Mouse (Mus musculus): ENCODE results near the gene Nif3l1. TPM values are rescaled to one million over a fixed set of nuclear protein-coding genes. Genes with fewer than 3 reads are reported as not detected.

The Nif3l1 gene
- 42.8 and 43.2 TPM in 2 replicates for polyA plus RNA-seq (2015; fragmentation: Nextera tagmentation; extraction: Ambion mirVana)

DNA sequence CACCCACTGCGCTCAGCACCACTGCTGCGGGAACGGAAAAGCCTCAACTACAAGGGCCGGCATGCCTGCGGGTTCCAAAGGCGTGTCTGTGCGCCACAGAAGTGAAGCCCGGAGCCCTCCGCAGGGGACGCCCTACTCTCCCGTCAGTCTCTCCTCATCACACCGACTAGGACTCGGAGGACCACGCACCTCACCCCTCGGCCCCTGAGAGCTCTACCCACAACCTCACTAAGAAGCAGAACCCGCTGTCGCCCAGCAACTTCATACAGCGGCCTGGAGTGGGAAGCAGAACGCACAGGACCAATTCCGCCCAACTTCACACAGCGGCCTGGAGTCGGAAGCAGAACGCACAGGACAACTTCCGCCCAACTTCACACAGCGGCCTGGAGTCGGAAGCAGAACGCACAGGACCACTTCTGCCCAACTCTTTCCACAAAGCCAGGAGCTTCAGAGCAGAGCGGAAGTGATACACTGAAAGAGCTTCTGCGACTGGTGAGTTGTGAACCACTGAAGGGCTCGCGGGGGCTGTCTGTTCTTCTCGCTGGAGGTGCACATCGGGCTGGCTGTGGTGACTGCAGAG lies at the start of gene Nif3l1, which contains the start of gene Ppil3:
Gene Nif3l1, plus strand, starts transcription at position 9 of the 580 bp plus-strand sequence.
Gene Ppil3, minus strand, starts transcription at position 344 of the 580 bp plus-strand sequence.
- no peaks in the 10 kb centered on the region for H3K9me3 ChIP-seq
- H3K27me3 ChIP-seq = no peaks in the 10 kb centered on the region
- peaks cover 34% of the 10 kb centered on the region for H3K36me3 ChIP-seq
- ATAC-seq (ENCODE audit: insufficient number of reproducible peaks, low FRiP score, low TSS enrichment, low read depth) = peak; percentile 95
- peak within 1 kb of the TSS; percentile 83 for H3K9ac ChIP-seq
- peak within 1 kb of the TSS; percentile 70 for H3K4me3 ChIP-seq
- H3K4me1 ChIP-seq = peaks cover 21% of the 10 kb centered on the region; the same call in 1 of the 2 replicates
- H3K4me2 ChIP-seq = peak within 1 kb of the TSS; percentile 66
- H3K27ac ChIP-seq = peak within 1 kb of the TSS; percentile 95
- WGBS = under 1% methylated on average over 33 of the region's 33 CpGs

DNA sequence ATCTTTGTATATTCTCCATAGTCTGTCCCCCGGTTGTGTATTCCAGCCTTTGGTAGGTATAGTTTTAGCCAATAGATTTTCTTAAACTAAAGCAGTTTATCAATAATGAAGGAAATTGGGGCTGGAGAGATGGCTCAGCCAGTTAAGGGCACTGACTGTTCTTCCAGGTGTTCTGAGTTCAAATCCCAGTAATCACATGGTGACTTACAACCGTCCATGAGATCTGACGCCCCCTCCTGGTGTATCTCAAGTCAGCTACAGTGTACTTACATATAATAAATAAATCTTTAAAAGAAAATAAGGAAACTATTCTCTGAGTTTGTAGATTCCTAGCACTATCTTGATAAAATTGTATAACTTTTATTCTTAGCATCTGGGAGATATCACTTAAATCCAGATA lies 49.6 kb upstream of the Nif3l1 start:
- Histone ChIP-seq H3K36me3 (peaks cover 55% of the 10 kb centered on the region), H3K27me3 (no peaks in the 10 kb centered on the region), H3K4me2 (no peak overlapping the region), H3K9me3 (no peaks in the 10 kb centered on the region), H3K4me3 (no peak overlapping the region), H3K4me1 (peaks cover 7% of the 10 kb centered on the region), H3K27ac (no peak overlapping the region), H3K9ac (no peak overlapping the region)
- 87% methylated on average over 3 of the region's 3 CpGs for WGBS
- no peak for ATAC-seq (ENCODE audit: insufficient number of reproducible peaks, low FRiP score, low TSS enrichment, low read depth)

DNA sequence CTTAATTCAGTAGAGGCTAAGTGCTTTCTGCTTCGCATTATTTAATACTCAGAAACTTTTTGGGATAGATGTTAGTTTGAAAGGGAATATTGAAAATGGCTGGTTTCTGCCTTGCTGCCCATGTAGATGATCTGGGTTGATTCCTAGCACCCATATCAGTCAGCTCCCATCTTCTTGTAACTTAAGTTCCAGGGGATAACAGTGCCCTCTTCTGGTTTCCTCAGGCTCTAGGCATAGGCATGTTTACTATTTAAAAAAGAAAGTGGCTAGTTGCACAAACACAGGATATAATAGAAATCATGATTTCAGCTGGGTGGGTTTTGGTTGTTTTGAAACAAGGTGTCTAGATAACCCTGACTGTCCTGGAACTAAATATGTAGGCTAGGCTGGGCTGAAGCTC lies 48.8 kb upstream of the Nif3l1 start:
- Histone ChIP-seq H3K36me3 (peaks cover 64% of the 10 kb centered on the region), H3K9ac (no peak overlapping the region), H3K4me1 (peaks cover 7% of the 10 kb centered on the region), H3K9me3 (no peaks in the 10 kb centered on the region), H3K27ac (no peak overlapping the region), H3K27me3 (no peaks in the 10 kb centered on the region), H3K4me2 (no peak overlapping the region), H3K4me3 (no peak overlapping the region)
- 94% methylated on average over 1 of the region's 1 CpGs for WGBS
- ATAC-seq (ENCODE audit: insufficient number of reproducible peaks, low FRiP score, low TSS enrichment, low read depth) = no peak

DNA sequence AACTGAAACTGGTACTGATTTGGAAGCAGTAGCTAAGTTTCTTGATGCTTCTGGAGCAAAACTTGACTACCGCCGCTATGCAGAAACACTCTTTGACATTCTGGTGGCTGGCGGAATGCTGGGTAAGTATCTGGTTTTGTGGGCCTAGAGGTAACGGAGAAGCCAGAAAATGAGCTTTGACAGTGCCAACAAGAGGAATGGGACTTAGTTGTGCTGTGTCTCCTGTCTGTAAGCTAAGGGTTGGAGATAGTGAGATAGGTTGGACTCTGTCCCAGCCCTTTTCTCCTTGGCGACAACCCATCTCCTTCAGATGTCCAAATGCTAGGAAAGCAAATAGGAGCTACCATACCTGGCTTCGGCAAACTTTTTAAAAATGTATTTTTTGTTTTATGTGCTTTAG lies 47.2 kb upstream of the Nif3l1 start:
- Histone ChIP-seq H3K27me3 (no peaks in the 10 kb centered on the region), H3K36me3 (peaks cover 79% of the 10 kb centered on the region), H3K4me3 (no peak overlapping the region), H3K9ac (no peak overlapping the region), H3K4me1 (no peaks in the 10 kb centered on the region; the same call in 1 of the 2 replicates), H3K27ac (no peak overlapping the region), H3K9me3 (no peaks in the 10 kb centered on the region), H3K4me2 (no peak overlapping the region)
- WGBS = 92% methylated on average over 6 of the region's 6 CpGs
- no peak for ATAC-seq (ENCODE audit: insufficient number of reproducible peaks, low FRiP score, low TSS enrichment, low read depth)

DNA sequence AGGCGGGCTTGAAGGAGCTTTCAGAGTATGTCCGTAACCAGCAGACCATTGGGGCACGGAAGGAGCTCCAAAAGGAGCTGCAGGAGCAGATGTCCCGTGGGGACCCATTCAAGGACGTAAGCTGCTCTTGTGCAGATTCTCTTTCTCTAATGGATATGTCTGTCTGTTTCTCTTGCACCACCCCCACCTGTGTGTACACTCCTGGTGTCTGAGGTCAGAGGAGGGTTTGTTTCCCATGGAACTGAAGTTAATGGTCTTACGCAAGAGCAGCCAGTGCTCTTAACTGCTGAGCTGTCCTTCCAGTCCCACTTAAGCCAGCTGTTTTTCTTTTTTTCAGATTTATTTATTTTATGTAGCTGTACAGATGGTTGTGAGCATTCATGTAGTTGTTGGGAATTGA lies 43.6 kb upstream of the Nif3l1 start:
- Histone ChIP-seq H3K4me3 (no peak overlapping the region), H3K4me1 (no peaks in the 10 kb centered on the region), H3K36me3 (peaks cover 86% of the 10 kb centered on the region), H3K9ac (no peak overlapping the region), H3K9me3 (no peaks in the 10 kb centered on the region), H3K27me3 (no peaks in the 10 kb centered on the region), H3K4me2 (no peak overlapping the region), H3K27ac (no peak overlapping the region)
- 94% methylated on average over 6 of the region's 6 CpGs for WGBS
- ATAC-seq (ENCODE audit: insufficient number of reproducible peaks, low FRiP score, low TSS enrichment, low read depth) = no peak

DNA sequence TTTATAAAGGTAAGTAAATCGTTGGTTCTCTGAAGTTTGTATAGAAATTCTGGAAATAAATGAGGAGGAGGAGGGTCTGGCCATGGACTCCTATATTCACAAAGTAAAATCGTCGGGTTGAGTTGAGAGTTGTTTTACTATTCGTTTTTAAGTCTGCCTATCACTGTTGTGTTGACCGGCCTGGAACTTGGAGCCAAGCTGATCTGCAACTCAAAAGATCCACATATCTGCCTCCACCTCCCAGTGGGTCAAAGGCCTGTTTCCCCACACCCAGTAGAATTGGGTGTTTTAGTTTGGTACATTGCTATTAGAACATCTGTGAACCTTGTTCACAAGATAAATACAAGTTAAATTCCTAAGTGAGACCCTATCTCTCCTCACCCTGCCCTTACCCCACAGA lies 41.2 kb upstream of the Nif3l1 start:
- ATAC-seq (ENCODE audit: insufficient number of reproducible peaks, low FRiP score, low TSS enrichment, low read depth) = no peak
- 90% methylated on average over 5 of the region's 5 CpGs for WGBS
- no peak overlapping the region for H3K4me2 ChIP-seq
- H3K9ac ChIP-seq = no peak overlapping the region
- no peak overlapping the region for H3K4me3 ChIP-seq
- no peaks in the 10 kb centered on the region for H3K9me3 ChIP-seq
- H3K4me1 ChIP-seq = no peaks in the 10 kb centered on the region
- H3K27me3 ChIP-seq = no peaks in the 10 kb centered on the region
- H3K27ac ChIP-seq = no peak overlapping the region
- peaks cover 71% of the 10 kb centered on the region for H3K36me3 ChIP-seq

DNA sequence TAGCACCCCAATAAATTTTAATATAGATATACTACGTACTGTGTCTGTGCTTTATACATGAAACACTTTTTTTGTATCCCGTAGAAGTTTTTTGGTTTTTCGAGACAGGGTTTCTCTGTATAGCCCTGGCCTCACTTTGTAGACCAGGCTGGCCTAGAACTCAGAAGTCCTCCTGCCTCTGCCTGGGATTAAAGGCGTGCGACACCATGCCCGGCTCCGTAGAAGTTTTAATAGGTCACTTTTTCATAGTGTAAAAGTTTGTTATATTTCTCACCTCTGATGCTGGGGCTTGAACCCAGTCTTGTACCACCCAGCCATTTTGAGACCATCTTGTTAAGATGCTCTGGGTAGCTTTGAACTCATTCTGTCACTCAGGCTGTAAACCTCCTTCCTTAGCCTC lies 37.6 kb upstream of the Nif3l1 start:
- H3K4me3 ChIP-seq = no peak overlapping the region
- no peak overlapping the region for H3K4me2 ChIP-seq
- H3K27me3 ChIP-seq = no peaks in the 10 kb centered on the region
- 95% methylated on average over 7 of the region's 7 CpGs for WGBS
- no peaks in the 10 kb centered on the region for H3K9me3 ChIP-seq
- peaks cover 64% of the 10 kb centered on the region for H3K36me3 ChIP-seq
- no peak overlapping the region for H3K9ac ChIP-seq
- no peak for ATAC-seq (ENCODE audit: insufficient number of reproducible peaks, low FRiP score, low TSS enrichment, low read depth)
- no peak overlapping the region for H3K27ac ChIP-seq
- no peaks in the 10 kb centered on the region for H3K4me1 ChIP-seq

DNA sequence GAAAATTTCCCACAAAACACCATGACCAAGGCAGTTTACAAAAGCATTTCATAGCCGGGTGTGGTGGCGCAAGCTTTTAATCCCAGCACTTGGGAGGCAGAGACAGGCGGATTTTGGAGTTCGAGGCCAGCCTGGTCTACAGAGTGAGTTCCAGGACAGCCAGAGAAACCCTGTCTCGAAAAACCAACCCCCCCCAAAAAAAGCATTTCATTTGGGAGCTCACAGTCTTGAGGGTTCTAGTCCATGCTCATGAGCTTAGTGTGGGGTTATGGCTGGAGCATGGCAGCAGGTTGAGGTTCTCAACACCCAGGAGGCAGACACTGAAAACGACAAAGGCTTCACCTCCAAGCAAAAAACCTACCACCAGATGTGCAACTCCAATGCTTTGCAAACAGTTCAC lies 36.8 kb upstream of the Nif3l1 start:
- no peak for ATAC-seq (ENCODE audit: insufficient number of reproducible peaks, low FRiP score, low TSS enrichment, low read depth)
- 86% methylated on average over 6 of the region's 6 CpGs for WGBS
- peaks cover 64% of the 10 kb centered on the region for H3K36me3 ChIP-seq
- no peaks in the 10 kb centered on the region for H3K27me3 ChIP-seq
- no peak overlapping the region for H3K4me3 ChIP-seq
- H3K9me3 ChIP-seq = no peaks in the 10 kb centered on the region
- no peak overlapping the region for H3K9ac ChIP-seq
- H3K4me1 ChIP-seq = no peaks in the 10 kb centered on the region
- H3K4me2 ChIP-seq = no peak overlapping the region
- no peak overlapping the region for H3K27ac ChIP-seq

DNA sequence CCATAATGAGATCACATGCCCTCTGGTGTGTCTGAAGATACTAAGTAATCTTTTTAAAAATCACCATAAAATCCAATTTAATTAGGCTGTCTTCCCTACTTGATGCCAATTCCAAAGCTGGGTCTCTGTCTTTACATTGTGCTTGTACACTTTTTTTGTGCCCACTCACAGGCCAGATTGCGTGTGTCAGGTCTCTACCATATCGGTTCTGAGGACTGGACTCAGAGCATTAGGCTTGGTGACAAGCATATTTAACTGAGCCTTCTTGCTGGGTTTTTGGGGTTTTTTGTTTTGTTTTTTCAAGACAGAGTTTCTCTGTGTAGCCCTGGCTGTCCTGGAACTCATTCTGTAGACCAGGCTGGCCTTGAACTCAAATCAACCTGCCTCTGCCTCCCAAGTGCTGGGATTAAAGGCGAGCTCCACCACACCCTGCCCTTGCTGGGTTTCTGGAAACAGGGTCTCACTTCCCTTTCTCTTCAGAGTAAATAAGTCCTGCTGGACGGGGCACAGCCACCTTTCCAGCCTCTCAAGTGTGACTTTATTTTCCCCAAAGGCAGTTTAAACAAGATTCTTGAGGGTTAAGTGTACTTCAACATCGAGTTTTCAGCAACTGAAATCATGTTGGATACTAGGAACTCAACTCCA lies 35.3 kb upstream of the Nif3l1 start:
- Histone ChIP-seq H3K4me1 (no peaks in the 10 kb centered on the region), H3K36me3 (peaks cover 65% of the 10 kb centered on the region), H3K4me3 (no peak overlapping the region), H3K4me2 (no peak overlapping the region), H3K9me3 (no peaks in the 10 kb centered on the region), H3K27ac (no peak overlapping the region; the same call in 1 of the 2 replicates), H3K27me3 (no peaks in the 10 kb centered on the region), H3K9ac (no peak overlapping the region)
- ATAC-seq (ENCODE audit: insufficient number of reproducible peaks, low FRiP score, low TSS enrichment, low read depth) = no peak
- WGBS = 75% methylated on average over 5 of the region's 5 CpGs

DNA sequence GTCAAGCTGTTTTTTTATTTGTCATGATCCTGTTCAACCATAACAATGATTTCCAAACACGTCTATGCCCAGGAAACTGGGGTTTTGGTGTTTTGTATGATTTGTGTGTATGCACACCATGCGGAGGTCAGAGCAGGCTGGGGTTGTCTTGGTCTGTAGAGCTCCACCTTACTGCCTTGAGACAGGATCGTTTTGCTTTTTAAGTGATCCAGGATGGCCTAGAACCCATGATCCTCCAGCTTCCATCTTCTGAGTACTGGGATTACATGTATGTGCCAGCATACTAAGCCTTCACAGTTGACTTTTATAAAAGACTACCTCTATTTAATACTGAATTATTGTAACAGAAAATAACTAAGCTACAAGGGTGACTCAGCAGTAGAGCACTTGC lies 34.8 kb upstream of the Nif3l1 start:
- no peaks in the 10 kb centered on the region for H3K9me3 ChIP-seq
- peak overlapping the region; percentile 2; the same call in 1 of the 2 replicates for H3K27ac ChIP-seq
- no peaks in the 10 kb centered on the region for H3K27me3 ChIP-seq
- H3K9ac ChIP-seq = no peak overlapping the region
- 75% methylated on average over 3 of the region's 3 CpGs for WGBS
- H3K4me2 ChIP-seq = no peak overlapping the region
- no peak overlapping the region for H3K4me3 ChIP-seq
- no peaks in the 10 kb centered on the region for H3K4me1 ChIP-seq
- H3K36me3 ChIP-seq = peaks cover 68% of the 10 kb centered on the region
- ATAC-seq (ENCODE audit: insufficient number of reproducible peaks, low FRiP score, low TSS enrichment, low read depth) = no peak

DNA sequence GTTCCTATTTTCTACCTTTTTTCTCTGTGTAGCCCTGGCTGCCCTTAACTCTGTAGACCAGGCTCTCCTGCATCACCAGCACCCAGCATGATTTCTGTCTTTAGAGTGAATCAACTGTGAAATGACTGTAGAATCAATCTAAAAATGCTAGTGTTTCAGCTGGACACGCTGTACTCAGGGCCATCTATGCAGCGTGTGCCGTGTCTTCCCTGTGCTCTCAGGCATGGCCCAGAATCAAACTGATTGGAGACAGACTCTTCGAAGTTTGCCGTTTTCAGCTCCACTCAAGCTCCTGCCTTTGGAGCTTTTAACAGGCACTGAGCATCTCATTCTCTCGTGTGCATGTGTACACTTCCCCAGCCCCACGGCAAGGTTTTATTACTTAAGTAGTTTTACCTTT lies 34.2 kb upstream of the Nif3l1 start:
- Histone ChIP-seq H3K9me3 (no peaks in the 10 kb centered on the region), H3K4me3 (no peak overlapping the region), H3K9ac (no peak overlapping the region), H3K36me3 (peaks cover 68% of the 10 kb centered on the region), H3K27ac (0 out of 2 replicates have a peak overlapping the region, but pooled peaks have one; percentile 2), H3K27me3 (no peaks in the 10 kb centered on the region), H3K4me1 (no peaks in the 10 kb centered on the region), H3K4me2 (no peak overlapping the region)
- ATAC-seq (ENCODE audit: insufficient number of reproducible peaks, low FRiP score, low TSS enrichment, low read depth) = no peak
- 86% methylated on average over 7 of the region's 7 CpGs for WGBS

DNA sequence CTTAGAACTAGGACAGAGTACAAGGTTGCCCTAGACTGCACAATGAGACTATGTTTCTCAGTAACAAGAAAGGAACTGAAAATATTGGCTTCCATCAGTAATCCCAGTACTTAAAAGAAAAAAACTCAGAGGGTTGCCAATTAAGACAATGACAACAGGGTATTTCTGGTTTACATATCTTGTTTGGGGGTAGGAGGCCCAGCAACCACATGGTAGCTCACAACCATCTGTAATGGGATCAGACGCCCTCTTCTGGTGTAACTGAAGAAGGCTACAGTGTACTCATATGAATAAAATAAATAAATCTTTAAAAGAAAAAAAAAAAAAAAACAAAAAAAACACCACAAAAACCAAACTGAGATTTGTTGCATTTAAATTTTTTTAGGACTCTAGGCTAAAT lies 29.5 kb upstream of the Nif3l1 start:
- WGBS = 29% methylated on average over 1 of the region's 1 CpGs
- ATAC-seq (ENCODE audit: insufficient number of reproducible peaks, low FRiP score, low TSS enrichment, low read depth) = no peak
- Histone ChIP-seq H3K36me3 (peaks cover 86% of the 10 kb centered on the region), H3K27ac (no peak overlapping the region), H3K27me3 (no peaks in the 10 kb centered on the region), H3K9ac (no peak overlapping the region), H3K9me3 (no peaks in the 10 kb centered on the region), H3K4me3 (no peak overlapping the region), H3K4me1 (no peaks in the 10 kb centered on the region), H3K4me2 (no peak overlapping the region)
